Mouse (Mus musculus) lung, adult 2 months (tissue): ENCODE measurements around the gene Olfr726.

Experiments
- CTCF ChIP-seq: fragments of 200-500 bp; IDR thresholded peaks from 2 replicates; pipeline ENCODE4 v1.5.1; 2011; ENCODE audit warnings: mild to moderate bottlenecking, low read length, control low read depth; ENCODE audit not compliant: insufficient read depth
- POLR2A ChIP-seq: fragments of 200-500 bp; IDR thresholded peaks from 2 replicates; pipeline ENCODE4 v1.6.1; 2011; ENCODE audit warnings: low read depth, mild to moderate bottlenecking, control low read depth, low read length, borderline replicate concordance; ENCODE audit errors: extremely low read depth

DNA sequence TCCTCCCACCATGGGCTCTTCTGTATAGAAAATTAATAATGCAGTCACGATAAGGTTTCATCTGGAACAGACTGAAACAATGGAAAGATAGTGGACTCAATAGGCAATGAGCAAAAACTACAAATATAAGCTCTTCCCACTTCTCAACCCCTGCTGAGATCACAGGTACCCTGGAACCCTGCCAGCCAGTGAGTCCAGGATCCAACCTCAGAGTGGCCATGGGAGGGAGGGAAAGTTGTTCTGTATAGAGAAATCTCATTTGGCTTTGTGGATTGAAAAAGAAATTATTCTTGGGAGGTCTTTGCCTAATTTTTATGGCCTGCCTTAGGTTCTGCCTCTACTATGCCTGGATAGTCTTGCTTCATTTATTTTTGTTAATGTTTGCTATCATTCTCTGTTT is at the start of gene Olfr726:
- TF ChIP-seq CTCF = no peak
- TF ChIP-seq POLR2A = no peak
